Mouse (Mus musculus) midbrain, embryonic 12.5 days (tissue): ENCODE measurements around the gene Serpina9. TPM values are rescaled to one million over a fixed set of nuclear protein-coding genes. Genes with fewer than 3 reads are reported as not detected.

Experiments
- ATAC-seq: fragments of 200-750 bp; cut with Nextera tagmentation; 2 replicates; pipeline ENCODE4 v1.8.0; 2017; ENCODE audit warnings: low read depth, moderate TSS enrichment, moderate library complexity; ENCODE audit not compliant: low FRiP score
- H3K27ac ChIP-seq: fragments of 300-500 bp; sonication (generic); replicated peaks from 2 replicates; pipeline ENCODE4 v1.5.1; 2016; ENCODE audit warnings: mild to moderate bottlenecking
- H3K27me3 ChIP-seq: fragments of 300-500 bp; sonication (generic); 2 replicates; pipeline ENCODE4 v1.6.1; 2016; ENCODE audit warnings: mild to moderate bottlenecking
- H3K36me3 ChIP-seq: fragments of 300-500 bp; sonication (generic); 2 replicates; pipeline ENCODE4 v1.6.1; 2016
- H3K4me1 ChIP-seq: fragments of 300-500 bp; sonication (generic); 2 replicates; pipeline ENCODE4 v1.6.1; 2016
- H3K4me2 ChIP-seq: fragments of 300-500 bp; sonication (generic); replicated peaks from 2 replicates; pipeline ENCODE4 v1.6.1; 2016; ENCODE audit warnings: mild to moderate bottlenecking, moderate library complexity
- H3K4me3 ChIP-seq: fragments of 300-500 bp; sonication (generic); 2 replicates; pipeline ENCODE4 v1.5.1; 2016; ENCODE audit warnings: mild to moderate bottlenecking
- H3K9ac ChIP-seq: fragments of 300-500 bp; sonication (generic); replicated peaks from 2 replicates; pipeline ENCODE4 v1.6.1; 2016; ENCODE audit warnings: mild to moderate bottlenecking, moderate library complexity
- H3K9me3 ChIP-seq: fragments of 300-500 bp; sonication (generic); 2 replicates; pipeline ENCODE4 v1.6.1; 2016; ENCODE audit warnings: mild to moderate bottlenecking
- WGBS: fragments of 180-500 bp; shearing (Covaris S2); methylation state at CpG from one replicate; pipeline ENCODE4 v1.1.7; 2016; 5-methylcytosine and 5-hydroxymethylcytosine counted together
- polyA plus RNA-seq: library from polyadenylated mRNA; unstranded; fragments of >200 nt; fragmentation: Nextera tagmentation; extraction: Ambion mirVana; gene quantifications from 2 replicates; pipeline ENCODE4 v1.2.1, GENCODE M21; 2016

The Serpina9 gene
- polyA plus RNA-seq, 1 experiment from 2014 or later, result 0.05 TPM

DNA sequence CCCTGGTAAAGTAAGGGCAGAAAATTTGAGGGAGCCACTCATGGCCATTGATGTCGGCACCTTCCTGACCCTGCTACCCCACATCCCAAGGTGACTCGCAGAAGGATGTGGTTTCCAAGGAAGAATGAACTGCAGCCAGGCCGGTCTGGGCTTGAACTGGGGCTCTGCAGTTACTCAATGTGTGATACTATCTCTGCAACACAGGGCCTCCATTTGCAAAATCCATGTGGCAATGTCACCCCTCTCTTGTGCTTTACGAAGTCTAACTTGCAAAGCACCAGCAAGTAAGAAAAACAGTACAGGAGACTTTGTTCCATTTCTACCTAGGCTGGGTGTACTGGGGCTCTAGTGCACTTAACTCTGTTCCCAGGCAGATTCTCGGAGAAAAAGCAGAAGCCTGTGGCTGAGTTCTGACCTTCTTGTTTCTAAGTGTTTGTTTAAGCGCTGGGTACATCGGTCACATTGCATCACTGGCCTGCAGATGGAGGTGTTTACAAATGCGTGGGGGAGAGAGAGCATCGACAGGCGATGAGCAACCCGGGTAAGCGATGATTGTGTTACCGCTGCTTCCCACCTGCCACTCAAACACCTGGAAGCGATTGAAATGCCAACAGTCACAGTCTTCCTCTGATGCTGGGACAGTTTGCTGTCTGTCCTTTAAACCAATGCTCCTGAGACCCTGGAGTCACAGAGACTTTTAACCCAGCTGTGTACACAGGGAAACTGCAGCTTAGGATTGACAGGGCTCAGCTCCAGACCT is 24.6 kb downstream of the Serpina9 start:
- H3K27me3 ChIP-seq, result no peaks in the 10 kb centered on the region
- H3K9me3 ChIP-seq, result no peaks in the 10 kb centered on the region
- no peak overlapping the region for H3K9ac ChIP-seq
- no peak overlapping the region for H3K4me2 ChIP-seq
- H3K36me3 ChIP-seq, result no peaks in the 10 kb centered on the region
- 68% methylated on average over 14 of the region's 14 CpGs for WGBS
- no peak for ATAC-seq
- H3K4me1 ChIP-seq, result no peaks in the 10 kb centered on the region
- no peak overlapping the region for H3K27ac ChIP-seq
- H3K4me3 ChIP-seq, result no peak overlapping the region

DNA sequence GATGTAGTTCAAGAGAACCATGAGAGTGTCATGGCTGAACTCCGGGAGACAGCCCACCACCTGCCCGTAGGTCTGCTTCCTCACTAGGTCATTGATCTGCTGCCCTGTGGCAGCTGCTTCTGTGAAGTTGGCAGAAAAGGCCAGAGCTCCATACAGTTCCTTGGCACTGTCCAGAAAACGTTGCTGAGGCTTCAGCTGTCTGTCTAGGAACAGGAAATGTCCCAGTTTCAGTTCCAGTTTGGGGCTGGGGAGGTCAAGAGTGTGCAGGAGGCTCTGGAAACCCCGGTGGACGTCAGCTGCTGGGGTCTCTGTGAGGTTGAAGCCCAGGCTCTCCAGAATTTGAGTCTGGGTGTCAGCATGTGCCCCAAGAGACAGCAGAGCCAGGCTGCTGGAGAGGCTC is 27.7 kb downstream of the Serpina9 start:
- Histone ChIP-seq H3K27ac (no peak overlapping the region), H3K9me3 (no peaks in the 10 kb centered on the region), H3K4me3 (no peak overlapping the region), H3K4me1 (no peaks in the 10 kb centered on the region), H3K4me2 (no peak overlapping the region), H3K9ac (no peak overlapping the region), H3K27me3 (no peaks in the 10 kb centered on the region), H3K36me3 (no peaks in the 10 kb centered on the region)
- 76% methylated on average over 5 of the region's 5 CpGs for WGBS
- ATAC-seq, result no peak

DNA sequence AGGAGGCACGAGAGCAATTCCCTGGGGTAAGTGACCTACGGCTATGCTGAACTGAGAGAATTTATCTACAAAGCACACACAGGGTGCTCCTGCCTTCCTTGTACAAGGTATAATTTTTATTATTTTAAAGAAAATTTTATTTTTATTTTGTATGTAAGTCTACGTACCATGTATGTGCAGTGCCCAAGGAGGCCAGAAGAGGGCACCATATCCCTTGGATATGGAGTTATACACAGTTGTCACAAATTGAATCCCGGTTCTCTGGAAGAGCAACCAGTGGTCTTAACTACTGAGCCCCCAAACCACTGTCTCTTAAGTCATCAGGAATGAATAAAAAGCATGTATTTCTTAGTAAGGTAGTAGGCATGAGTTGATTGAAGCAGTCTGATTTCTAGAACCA is 28.6 kb downstream of the Serpina9 start:
- Histone ChIP-seq H3K4me1 (no peaks in the 10 kb centered on the region), H3K27ac (no peak overlapping the region), H3K4me2 (no peak overlapping the region), H3K27me3 (no peaks in the 10 kb centered on the region), H3K4me3 (no peak overlapping the region), H3K9me3 (no peaks in the 10 kb centered on the region), H3K9ac (no peak overlapping the region), H3K36me3 (no peaks in the 10 kb centered on the region)
- no peak for ATAC-seq
- 63% methylated on average over 4 of the region's 4 CpGs for WGBS

DNA sequence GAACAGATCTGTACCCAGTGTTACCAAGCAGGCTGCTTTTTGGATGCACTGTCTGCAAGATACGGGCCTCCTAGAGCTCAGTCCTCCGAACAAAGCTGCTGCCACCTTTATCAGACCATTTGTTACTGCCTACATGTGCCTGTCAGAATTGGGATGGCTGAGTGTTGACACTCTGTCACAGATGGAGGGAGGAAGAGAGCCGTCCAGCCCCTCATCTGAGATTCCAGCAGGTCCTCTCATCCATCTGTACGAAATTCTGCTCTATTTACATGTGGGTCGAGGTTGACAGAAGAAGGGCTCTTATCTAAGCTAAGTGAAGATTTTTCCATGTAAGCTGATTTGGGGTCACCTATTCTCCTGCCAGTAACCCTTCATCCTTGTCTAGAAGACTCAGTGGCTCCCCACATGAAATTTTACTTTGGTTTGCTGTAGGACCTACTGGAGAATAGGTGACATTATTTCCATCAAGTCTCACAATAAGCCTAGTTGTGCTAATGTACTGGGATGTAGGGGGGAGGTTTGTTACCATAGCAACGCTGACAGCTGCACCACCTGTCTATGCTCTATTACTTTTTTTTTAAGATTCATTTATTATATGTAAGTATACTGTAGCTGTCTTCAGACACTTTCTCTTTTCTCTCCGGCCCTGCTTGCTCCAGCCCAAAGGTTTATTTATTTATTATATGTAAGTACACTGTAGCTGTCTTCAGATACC is 31.8 kb downstream of the Serpina9 start:
- H3K4me2 ChIP-seq, result no peak overlapping the region
- no peaks in the 10 kb centered on the region for H3K4me1 ChIP-seq
- no peak overlapping the region for H3K4me3 ChIP-seq
- no peaks in the 10 kb centered on the region for H3K36me3 ChIP-seq
- ATAC-seq, result no peak
- H3K9me3 ChIP-seq, result no peaks in the 10 kb centered on the region
- no peak overlapping the region for H3K27ac ChIP-seq
- WGBS, result 84% methylated on average over 7 of the region's 7 CpGs
- H3K27me3 ChIP-seq, result no peaks in the 10 kb centered on the region
- no peak overlapping the region for H3K9ac ChIP-seq

DNA sequence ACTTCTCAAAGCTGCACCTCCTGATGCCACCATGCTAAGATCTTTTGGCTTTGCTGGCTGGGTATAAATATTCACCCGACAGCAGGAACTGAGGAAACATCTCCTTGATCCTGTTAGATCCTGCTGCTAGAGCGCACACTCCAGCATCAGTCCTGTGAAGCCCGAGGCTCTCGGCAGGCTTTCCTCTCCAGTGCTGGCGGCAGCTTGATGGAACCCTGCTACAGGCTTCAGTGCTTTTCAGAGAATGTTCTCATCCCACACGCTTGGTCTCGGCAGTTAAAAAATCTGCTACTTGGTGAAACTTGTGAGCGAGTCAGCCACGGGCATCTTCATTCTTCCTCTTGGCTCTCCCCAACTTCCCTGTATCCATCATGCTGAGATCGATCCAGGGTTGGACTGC is 35.3 kb downstream of the Serpina9 start:
- Histone ChIP-seq H3K4me3 (no peak overlapping the region), H3K4me1 (no peaks in the 10 kb centered on the region), H3K27me3 (no peaks in the 10 kb centered on the region), H3K36me3 (no peaks in the 10 kb centered on the region), H3K27ac (no peak overlapping the region), H3K9ac (no peak overlapping the region), H3K4me2 (no peak overlapping the region), H3K9me3 (no peaks in the 10 kb centered on the region)
- 93% methylated on average over 10 of the region's 10 CpGs for WGBS
- no peak for ATAC-seq

DNA sequence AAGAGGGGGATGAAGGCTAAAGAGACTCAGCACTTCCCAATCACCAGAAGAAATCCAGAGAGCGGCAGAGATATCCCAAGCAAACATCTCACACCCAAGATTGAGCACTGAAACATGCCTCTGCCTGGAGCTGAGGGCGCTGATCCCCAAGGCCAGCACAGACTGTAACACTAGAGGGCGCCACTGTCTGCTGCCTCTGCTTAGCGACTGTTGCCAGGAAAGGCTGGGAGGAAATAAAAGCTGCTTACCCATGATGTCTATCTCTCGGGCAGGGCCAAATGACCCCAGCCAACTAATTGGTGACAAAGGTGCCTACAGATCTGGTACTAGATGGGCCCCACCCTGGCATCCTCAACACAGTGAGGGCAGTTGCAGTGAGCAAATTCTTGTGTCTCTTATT is 35.7 kb downstream of the Serpina9 start:
- Histone ChIP-seq H3K9ac (no peak overlapping the region), H3K4me2 (no peak overlapping the region), H3K4me3 (no peak overlapping the region), H3K36me3 (no peaks in the 10 kb centered on the region), H3K27me3 (no peaks in the 10 kb centered on the region), H3K27ac (no peak overlapping the region), H3K9me3 (no peaks in the 10 kb centered on the region), H3K4me1 (no peaks in the 10 kb centered on the region)
- WGBS, result 37% methylated on average over 5 of the region's 5 CpGs
- no peak for ATAC-seq

DNA sequence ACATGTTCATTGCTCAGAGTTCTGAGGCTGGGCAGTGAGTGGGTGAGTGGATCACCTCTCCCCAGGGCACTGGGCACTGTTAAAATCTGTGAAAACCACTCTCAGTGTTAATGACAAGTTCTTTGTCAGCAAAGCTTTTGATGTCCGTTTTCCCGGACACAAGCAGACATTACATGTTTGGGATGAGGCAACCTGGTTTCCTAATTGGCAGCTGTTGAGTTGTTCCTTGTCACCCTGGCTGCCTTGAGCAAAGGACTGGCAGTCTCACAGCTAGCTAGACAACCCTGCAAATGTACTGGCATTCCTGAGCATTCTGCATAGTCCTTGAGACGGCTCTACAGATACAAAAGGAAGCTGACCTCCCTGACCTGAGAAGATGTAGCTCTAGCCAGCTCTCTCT is 36.5 kb downstream of the Serpina9 start:
- no peak for ATAC-seq
- Histone ChIP-seq H3K4me3 (no peak overlapping the region), H3K27me3 (no peaks in the 10 kb centered on the region), H3K9ac (no peak overlapping the region), H3K9me3 (no peaks in the 10 kb centered on the region), H3K36me3 (no peaks in the 10 kb centered on the region), H3K27ac (no peak overlapping the region), H3K4me1 (no peaks in the 10 kb centered on the region), H3K4me2 (no peak overlapping the region)
- WGBS, result 44% methylated on average over 3 of the region's 3 CpGs

DNA sequence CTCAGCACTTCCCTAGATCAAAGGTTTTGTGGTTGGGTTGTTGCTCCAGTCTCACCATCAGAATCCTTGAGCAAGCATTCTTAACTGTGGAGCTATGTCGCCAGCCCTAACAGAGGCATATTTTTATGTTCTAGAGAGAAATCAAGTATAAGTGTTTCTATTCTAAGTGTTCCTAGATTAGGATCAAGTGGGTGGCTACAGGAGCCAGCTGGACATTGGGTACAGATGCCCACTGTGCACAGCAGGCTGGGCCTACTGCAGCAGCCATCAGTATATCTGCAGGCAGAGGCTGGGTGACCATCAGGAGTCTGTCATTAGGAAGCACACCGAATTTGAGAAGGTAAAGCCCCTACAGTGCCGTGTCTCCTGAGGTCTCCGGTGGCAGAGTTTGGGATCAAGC is 42.5 kb downstream of the Serpina9 start:
- Histone ChIP-seq H3K36me3 (no peaks in the 10 kb centered on the region), H3K27me3 (no peaks in the 10 kb centered on the region), H3K4me2 (no peak overlapping the region), H3K4me3 (no peak overlapping the region), H3K27ac (no peak overlapping the region), H3K9me3 (0 out of 2 replicates have a peak, but pooled peaks cover 14% of the 10 kb centered on the region), H3K4me1 (no peaks in the 10 kb centered on the region), H3K9ac (no peak overlapping the region)
- no peak for ATAC-seq
- WGBS, result 97% methylated on average over 4 of the region's 4 CpGs

DNA sequence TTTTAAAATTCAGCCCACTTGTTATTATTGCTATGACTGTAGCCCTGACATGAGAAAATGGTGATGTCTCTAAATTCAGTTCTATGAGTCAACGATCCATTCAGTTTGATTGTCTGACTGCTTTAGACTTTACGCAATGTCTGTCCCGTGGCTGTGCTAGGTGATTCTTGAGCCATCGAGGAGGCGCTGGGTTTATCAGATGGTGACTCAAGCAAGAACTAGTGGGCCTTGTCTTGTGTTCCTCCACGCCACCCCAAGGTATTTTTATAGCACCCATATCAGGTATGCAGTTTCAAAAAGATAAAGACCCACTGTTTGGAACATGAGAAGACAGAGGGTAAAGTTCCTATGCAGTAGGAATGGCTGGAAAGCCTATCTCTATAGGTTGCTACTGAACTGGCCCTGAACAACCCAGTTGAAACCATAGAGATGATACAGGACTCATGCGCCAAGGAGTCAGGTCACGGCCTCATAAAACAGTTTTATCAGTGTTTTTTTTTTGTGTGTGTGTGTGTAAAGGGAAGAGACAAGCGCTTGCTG is 43.9 kb downstream of the Serpina9 start:
- no peak for ATAC-seq
- 92% methylated on average over 9 of the region's 9 CpGs for WGBS
- no peak overlapping the region for H3K9ac ChIP-seq
- H3K4me2 ChIP-seq, result no peak overlapping the region
- H3K9me3 ChIP-seq, result 0 out of 2 replicates have a peak, but pooled peaks cover 14% of the 10 kb centered on the region
- H3K27ac ChIP-seq, result no peak overlapping the region
- H3K36me3 ChIP-seq, result no peaks in the 10 kb centered on the region
- no peak overlapping the region for H3K4me3 ChIP-seq
- no peaks in the 10 kb centered on the region for H3K4me1 ChIP-seq
- H3K27me3 ChIP-seq, result no peaks in the 10 kb centered on the region

DNA sequence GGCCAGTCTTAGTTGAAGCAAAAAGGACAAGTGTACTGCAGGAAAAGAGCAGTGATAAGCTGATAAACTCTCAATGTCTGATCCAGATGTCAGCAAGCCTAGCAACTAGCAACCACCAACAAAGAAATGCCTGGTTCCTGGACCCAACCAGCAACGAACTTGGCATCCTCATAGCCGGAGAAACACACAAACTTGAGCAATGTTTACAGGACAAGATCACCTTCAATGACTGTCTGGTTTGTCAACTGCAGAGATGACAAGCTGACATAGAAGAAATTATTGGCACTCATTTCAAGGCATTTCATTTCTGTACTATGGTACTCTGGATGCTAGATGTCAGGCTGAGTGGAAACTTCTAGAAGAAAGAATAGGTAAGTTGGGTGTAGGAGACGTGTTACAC is 46.8 kb downstream of the Serpina9 start:
- no peaks in the 10 kb centered on the region for H3K36me3 ChIP-seq
- no peaks in the 10 kb centered on the region for H3K4me1 ChIP-seq
- 71% methylated on average over 3 of the region's 3 CpGs for WGBS
- H3K27me3 ChIP-seq, result no peaks in the 10 kb centered on the region
- H3K27ac ChIP-seq, result no peak overlapping the region
- ATAC-seq, result no peak
- no peak overlapping the region for H3K4me3 ChIP-seq
- H3K9me3 ChIP-seq, result 0 out of 2 replicates have a peak, but pooled peaks cover 14% of the 10 kb centered on the region
- H3K4me2 ChIP-seq, result no peak overlapping the region
- no peak overlapping the region for H3K9ac ChIP-seq

DNA sequence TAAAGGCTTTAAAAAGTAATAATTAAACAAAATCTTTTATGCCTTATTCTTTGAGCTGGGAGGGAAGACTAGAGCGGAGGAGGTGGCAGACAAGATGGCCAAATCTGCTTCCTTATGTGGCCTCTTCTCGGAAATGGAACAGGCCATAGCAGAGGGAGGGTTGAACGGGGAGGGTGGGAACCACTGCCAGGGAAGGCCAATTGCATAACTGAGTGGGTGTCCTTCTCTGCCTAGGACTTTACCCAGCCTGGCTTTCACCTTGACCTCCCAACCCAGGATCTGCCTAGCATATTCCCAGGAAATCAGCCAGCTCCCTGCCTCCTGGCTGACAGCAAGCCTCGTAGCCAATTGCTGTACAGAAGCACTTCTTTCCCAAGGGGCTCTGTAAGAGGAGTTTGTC is 50.3 kb downstream of the Serpina9 start:
- H3K9ac ChIP-seq, result no peak overlapping the region
- H3K36me3 ChIP-seq, result no peaks in the 10 kb centered on the region
- H3K4me2 ChIP-seq, result no peak overlapping the region
- H3K9me3 ChIP-seq, result 0 out of 2 replicates have a peak, but pooled peaks cover 6% of the 10 kb centered on the region
- no peak overlapping the region for H3K4me3 ChIP-seq
- no peak for ATAC-seq
- no peak overlapping the region for H3K27ac ChIP-seq
- H3K27me3 ChIP-seq, result no peaks in the 10 kb centered on the region
- whole genome bisulfite sequencing, result 86% methylated on average over 4 of the region's 4 CpGs
- no peaks in the 10 kb centered on the region for H3K4me1 ChIP-seq

DNA sequence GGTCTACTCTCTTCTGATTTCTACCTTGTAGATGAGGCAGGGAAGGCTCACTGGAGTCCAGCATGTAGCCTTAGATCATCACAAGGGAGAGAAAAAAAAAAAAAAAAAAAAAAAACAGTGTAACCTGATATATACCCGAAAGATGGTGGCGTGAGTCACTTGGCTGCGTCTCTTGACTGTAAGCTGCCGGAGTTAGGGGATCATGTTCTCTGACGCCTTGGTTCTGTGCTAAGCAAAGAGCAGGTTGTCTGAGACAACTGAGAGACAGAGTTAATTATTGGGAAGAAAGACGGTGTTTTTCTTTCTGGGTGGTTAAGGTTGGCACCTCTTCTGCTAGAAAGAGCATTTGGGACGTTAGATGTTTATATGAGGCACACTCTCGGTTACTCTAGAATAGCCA is 50.7 kb downstream of the Serpina9 start:
- WGBS, result 90% methylated on average over 8 of the region's 8 CpGs
- no peak for ATAC-seq
- Histone ChIP-seq H3K27ac (no peak overlapping the region), H3K27me3 (no peaks in the 10 kb centered on the region), H3K4me1 (no peaks in the 10 kb centered on the region), H3K4me3 (no peak overlapping the region), H3K4me2 (no peak overlapping the region), H3K9ac (no peak overlapping the region), H3K36me3 (no peaks in the 10 kb centered on the region), H3K9me3 (0 out of 2 replicates have a peak, but pooled peaks cover 3% of the 10 kb centered on the region)
